Mouse (Mus musculus) lung, postnatal 14 days (tissue): Measurements from ENCODE around the gene Kcnc1.

Experiments
- DNase-seq: peaks from one replicate; pipeline ENCODE4 v3.0.0; 2021

The Kcnc1 gene

DNA sequence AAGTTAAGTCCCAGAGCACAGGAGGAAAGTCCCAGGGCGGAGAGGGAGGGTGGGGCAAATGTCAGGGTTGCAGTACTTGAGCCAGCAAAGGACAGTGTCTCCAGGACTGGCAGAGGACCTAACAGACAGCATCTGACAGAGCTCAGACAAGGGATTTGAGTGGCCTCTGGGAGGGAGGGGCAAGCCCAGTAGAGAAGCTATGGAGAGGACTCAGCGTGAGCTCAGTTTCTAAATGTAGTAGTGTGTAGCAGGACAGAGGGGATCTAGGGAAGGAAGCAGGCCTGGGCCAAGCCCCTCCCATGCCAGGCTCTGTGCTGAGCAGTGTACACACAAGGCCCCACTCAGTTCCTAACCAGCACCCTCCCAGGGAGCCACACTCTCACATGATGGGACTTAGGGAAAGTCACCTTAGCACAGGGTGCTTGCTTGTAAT, 85.8 kb downstream of the Kcnc1 start:
- peak; percentile 14 for DNase-seq

DNA sequence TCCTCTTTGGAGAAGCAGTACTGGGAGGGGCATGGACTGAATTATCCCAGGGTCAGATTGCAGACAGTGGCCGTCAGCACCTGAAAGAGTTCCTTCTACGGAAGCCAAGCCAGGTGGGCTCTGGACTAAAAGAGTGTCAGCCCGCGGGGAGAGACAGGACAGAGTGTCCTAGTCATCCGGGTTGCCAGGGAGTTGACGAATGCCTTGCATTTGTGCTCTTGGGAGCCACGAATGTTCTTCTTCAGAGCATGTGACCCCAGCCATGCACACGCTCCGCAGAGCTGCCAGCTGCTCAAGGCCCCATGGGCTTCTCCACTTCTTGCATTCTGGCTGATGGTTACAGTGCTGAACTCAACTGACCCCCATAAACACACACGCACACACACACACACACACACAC, 86.8 kb downstream of the Kcnc1 start:
- DNase-seq: no peak

DNA sequence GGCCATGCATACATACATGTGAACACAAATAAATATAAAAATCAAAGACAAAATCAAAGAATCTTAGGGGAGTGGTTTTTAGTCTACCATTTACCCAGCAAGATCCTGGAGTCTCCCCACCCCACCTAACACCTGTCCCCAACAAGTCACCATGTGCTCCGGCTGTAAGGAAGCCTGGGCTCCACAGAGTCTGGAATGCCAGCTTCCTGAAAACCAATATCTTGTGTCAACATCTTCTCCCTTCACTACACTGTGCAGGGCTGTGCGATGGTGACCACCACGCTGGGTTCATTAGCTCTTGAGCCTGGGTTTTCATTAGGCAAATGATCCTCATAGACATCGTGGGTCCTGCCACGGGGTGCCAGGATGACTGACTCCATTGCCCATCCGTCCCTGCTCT, 87.9 kb downstream of the Kcnc1 start:
- DNase-seq: no peak

DNA sequence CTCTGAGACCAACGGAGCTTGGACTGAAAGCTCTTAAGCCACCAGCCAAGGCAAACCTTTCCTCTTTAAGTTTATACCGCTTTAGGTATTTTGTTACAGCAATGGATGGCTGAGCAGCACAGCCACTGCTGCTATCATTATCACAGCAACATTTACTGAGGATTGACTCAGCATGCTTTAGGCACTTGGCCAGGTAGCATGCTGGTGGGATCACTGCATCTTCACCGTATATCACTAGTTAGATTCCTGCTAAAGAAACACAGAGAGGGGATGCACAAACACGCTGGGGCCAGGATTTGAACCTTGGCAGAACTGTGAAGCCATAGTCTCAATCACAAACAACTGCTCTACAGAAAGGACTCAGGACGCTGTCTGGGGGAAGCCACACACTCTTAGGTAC, 90.5 kb downstream of the Kcnc1 start:
- DNase-seq: no peak

DNA sequence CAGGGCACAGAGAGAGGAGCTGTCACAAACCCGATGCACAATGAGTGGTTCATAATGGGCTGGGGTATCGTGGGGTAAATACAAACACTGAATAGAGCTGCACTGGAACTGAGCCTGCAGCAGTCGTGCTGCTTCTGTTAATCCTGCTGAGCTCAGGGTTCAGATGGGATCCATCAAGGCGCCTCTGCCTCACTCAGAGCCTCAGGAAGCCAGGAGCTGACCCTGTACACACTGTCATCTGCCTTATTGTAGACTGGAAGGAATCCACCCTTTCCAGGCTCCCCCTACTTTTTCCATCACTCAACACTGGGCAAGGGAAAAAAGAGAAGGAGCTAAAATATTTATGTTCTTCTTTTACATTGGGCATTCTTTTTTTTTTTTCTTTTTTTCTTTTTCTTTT, 91.1 kb downstream of the Kcnc1 start:
- no peak for DNase-seq
